Mouse (Mus musculus): ENCODE measurements around the gene Plce1.
"Not testable (repeated sequence)": the region's sequence is repeated elsewhere in the genome, so short reads cannot be mapped to it uniquely, and the experiment has no call there.

Gene Plce1

GRCm38 (mm10) chr19:38498233-38498632 lies 17.3 kb downstream of the Plce1 start:
- no peak for DNase-seq

DNA sequence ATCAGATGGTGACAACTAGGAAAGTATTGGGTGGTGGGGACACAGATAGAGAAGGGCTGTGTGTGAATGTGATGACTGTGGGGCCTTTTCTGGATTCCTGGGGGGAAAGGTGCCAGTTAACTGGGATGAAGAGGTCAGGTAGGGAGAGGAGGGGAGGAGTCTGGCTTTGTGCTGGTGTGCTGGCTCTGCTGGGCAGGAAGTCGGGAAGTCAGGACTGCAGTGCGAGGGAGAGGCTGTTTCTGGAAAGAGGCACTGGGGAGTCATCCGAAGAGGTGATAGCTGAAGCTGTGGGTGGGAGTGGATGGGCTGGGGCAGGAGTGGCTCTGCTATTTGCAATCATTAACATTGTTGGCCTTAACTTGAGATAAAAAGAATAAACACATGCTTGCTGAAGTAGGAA lies 23.7 kb downstream of the Plce1 start:
- DNase-seq = peak; percentile 30 to 45

- no peak for DNase-seq
Measured at GRCm38 (mm10) chr19:38506131-38506530, 25.2 kb downstream of the Plce1 start.

DNA sequence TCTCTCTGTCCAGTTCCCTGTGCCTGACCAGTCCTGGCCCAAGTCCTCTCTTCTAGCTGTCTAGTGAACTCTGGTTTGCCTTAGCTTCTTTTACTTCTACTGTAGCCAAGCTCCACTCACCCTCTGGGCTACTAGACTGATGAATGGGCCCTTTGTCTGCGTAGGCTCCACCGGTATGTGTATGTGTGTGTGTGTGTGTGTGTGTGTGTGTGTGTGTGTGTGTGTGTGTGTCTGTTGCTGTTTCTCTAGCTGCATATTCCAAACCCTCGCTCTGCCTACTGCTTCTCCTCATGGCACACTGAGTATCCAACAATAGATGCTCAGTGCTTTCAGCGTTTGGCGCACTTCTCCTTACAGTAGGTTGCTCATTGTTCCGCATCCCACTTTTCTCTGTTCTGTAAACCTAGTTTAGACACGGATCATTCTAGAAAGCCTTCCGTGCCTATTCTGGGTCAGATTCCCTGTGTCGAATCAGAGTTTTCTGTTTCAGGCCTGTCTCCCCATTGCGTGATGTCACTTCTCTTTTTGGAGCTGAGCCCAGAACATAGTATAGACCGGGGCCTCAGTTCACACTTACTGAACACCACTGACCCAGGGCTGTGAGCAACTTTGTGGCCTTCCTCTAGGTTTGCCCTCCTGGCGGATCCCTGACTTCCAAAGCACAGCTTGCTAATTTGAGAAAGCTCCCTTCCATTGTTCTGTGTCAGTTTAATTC lies 26.5 kb downstream of the Plce1 start:
- no peak for DNase-seq

DNA sequence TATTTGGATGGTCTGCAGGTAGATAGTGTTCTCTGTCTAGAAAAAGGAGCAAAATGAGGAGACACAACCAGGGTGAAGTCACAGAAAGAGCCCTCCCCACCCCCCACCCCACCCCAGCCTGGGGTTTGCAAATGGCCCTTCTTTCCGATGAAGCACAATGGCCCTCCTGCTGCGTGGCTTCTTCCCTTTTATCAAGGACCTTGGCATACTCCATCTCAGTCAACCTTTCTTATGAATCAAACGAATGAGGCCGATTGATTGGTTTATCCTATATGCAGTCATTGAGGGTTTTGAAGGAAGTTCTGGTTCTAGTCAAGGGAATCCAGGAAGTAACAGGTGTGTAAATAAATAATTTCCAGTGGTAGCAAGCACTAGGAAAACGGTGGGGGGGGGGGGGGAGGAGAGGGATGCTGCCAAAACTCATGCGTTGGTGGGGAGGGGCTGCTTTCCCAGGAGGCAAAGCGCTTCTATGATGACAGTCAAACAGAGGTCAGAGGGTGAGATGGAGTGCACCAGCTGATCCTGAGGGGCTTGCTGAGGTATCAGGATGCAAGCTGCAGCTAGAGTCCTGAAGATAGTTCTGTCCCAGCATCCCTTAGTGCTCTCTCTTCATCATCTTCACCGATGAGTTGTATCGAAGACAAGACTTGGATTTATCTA lies 27.2 kb downstream of the Plce1 start:
- no peak for DNase-seq

- no peak for DNase-seq
Measured at GRCm38 (mm10) chr19:38514417-38515184, 33.7 kb downstream of the Plce1 start.

GRCm38 (mm10) chr19:38526855-38527254 lies 45.9 kb downstream of the Plce1 start:
- no peak for DNase-seq

GRCm38 (mm10) chr19:38527475-38527874 lies 46.6 kb downstream of the Plce1 start:
- DNase-seq = no peak

- no peak for DNase-seq
Measured at GRCm38 (mm10) chr19:38533230-38533629, 52.3 kb downstream of the Plce1 start.

DNA sequence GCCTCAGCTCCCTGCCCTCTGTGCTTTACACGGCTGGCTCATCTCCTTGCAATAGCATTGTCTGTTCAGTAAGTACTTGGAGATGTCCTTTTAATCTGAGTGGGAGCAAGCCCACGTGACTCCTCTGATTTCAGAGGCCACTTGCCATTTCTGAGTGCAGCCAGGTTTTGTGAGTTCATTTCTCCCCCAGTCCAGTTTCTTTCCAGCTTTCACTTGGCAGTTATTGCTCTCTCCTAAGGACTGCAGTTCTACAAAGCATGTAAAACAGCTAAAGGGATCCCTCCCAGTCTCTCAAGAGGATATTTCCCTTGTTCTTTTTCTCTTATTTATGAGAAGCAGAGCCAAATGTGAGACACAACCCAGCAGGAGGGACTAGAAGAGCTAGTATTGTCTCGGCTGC lies 58.4 kb downstream of the Plce1 start:
- no peak for DNase-seq

GRCm38 (mm10) chr19:38540549-38540948 lies 59.6 kb downstream of the Plce1 start:
- no peak for DNase-seq

DNA sequence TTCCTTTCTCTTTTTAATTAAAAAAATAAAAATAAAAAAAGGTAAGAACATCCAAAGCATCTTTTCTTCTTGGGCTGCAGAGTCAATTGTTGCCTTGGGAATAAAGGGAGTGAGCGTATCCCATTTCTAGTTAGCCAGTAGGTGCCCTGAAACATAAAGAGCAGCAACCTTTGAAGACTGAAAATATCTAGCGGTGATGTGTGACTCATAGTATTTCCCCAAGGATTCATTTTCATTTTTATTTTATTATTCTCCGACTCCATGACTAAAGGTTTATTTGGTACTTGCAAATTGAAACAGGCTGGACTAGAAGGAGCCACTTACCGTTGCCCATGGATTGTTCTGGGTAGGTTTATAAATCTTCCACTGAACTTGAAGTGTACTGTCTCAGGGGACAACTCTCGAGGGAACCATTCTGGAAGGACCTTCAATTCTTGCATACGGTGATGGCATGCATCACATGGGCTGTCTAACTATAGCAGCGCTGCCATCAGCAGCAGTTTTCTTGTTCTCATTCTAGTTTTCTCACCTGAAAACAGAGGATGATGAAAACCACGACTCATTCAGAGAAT lies 68.7 kb downstream of the Plce1 start:
- no peak for DNase-seq

GRCm38 (mm10) chr19:38553551-38553950 lies 72.6 kb downstream of the Plce1 start:
- DNase-seq = no peak

DNA sequence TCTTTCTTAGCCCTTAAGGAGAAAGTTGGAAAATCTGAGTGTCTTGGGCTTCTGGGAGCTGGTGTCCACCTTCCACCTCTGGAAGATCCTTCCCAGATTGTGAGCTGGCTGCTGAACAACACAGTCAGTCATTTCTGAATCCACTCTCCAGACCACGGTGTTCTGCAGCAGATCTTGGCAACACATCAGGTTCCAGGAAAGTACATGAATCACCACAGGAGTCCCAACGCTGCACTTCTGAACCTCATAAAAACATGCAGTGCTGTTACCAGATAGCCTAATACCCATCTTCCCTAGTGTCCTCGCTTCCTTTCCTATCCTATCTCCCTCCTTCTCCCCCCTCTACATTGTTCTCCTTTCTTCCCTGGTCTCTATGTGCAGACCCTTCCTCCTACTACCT lies 74.5 kb downstream of the Plce1 start:
- no peak for DNase-seq

- peak; percentile 69 to 73 for DNase-seq
Measured at GRCm38 (mm10) chr19:38558816-38559215, 77.9 kb downstream of the Plce1 start.

DNA sequence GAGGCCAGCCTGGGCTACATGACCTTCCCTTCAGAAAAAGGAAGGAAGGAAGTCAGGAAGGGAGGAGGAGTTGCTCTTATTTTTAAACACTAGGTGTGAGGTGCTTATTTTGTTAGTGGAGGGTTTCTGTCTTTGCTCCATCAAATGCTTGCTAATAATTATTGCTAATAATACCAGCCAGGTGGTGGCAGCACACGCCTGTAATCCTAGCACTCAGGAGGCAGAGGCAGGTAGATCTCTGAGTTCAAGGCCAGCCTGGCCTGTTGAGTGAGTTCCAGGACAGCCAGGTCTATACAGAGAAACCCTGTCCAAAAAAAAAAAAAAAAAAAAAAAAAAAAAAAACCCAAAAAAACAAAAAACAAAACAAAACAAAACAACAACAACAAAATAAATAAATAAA lies 81.0 kb downstream of the Plce1 start:
- DNase-seq = not testable (repeated sequence)

GRCm38 (mm10) chr19:38566156-38566555 lies 85.2 kb downstream of the Plce1 start:
- DNase-seq = no peak

DNA sequence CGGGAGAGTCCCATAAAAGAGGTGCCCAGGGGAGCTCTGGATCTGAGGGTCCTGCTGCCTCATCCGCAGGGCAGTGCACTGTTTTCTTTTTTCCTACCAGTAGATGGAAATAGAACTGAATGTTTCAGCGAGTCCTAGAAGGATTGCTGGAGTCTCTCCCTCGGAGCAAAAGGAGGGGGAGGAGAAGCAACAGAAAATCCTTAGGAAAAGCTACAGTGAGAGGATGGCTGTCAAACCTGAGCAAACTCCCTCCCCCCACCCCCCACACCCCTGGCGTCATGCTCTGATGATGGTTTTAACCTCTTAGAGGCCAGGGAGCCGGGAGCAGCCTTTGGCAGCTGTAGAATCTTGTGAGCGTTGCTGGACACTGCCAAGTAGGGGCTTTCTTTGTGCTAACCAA lies 85.8 kb downstream of the Plce1 start:
- peak in 1 of 2 experiments; percentile 18 for DNase-seq

GRCm38 (mm10) chr19:38567331-38567730 lies 86.4 kb downstream of the Plce1 start:
- no peak for DNase-seq

GRCm38 (mm10) chr19:38578554-38579146 lies 97.7 kb downstream of the Plce1 start:
- no peak for DNase-seq

GRCm38 (mm10) chr19:38582861-38583260 lies 102.0 kb downstream of the Plce1 start:
- DNase-seq = no peak

DNA sequence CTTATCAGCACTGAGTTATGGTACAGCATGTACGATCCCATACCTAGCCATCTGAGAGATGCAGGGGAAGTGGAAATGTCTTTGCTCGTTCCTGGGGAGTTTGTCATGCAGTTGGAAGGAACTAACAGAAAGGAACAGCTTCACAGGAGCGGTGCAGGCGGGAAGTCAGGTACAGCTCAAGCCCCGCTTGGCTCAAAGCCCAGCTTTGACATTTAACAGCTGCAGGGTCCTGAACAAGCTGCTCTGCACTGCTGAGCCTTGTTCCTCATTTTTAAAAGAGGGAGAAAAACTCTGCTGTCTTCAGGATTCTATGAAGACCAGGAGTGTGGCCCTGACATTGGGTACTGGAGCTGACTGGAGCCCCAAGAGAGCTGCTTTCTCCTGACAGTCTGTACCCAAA lies 106.7 kb downstream of the Plce1 start:
- DNase-seq = peak; percentile 73 to 76

- peak in 1 of 2 experiments; percentile 18 for DNase-seq
Measured at GRCm38 (mm10) chr19:38589466-38589865, 108.6 kb downstream of the Plce1 start.

Data from kidney, postnatal 4 days (tissue).